Mouse (Mus musculus) fibroblast of lung, adult 2 months (primary cell): ENCODE measurements around the gene Bag1.

ENCODE experiments used
- DNase-seq: peaks from one replicate; pipeline ENCODE4 v3.0.0-alpha.2; 2011; ENCODE audit warnings: low read depth

Gene Bag1

GRCm38 (mm10) chr4:40948160-40948708 lies at the start of gene Bag1, which contains the start of gene Chmp5:
Gene Bag1 (minus strand): TSS chr4:40948294.
Gene Chmp5 (plus strand): TSS chr4:40948407.
- peak; percentile 97 for DNase-seq

DNA sequence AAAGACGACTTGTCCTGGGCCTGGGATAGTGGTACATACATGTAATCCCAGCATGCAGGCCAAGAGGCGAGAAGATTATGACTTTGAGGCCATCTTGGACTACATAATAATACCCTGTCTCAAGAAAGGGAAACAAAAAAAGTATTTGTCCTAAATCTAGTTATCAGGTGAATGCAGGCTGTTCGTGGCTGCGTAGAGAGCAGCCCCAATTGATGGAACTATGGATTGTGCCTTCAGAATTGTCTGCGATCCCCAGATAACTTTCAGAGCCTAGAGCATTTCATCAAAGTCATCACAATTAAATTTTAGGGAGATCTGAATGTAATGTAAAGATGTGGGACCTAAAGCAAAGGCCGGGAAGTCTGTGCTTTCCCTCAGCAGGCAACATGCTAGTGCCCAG lies 48.2 kb upstream of the Bag1 start:
- no peak for DNase-seq

- no peak for DNase-seq
Observed at GRCm38 (mm10) chr4:40989633-40990032, 41.5 kb upstream of the Bag1 start.

- DNase-seq: no peak
Observed at GRCm38 (mm10) chr4:40983686-40984085, 35.6 kb upstream of the Bag1 start.

DNA sequence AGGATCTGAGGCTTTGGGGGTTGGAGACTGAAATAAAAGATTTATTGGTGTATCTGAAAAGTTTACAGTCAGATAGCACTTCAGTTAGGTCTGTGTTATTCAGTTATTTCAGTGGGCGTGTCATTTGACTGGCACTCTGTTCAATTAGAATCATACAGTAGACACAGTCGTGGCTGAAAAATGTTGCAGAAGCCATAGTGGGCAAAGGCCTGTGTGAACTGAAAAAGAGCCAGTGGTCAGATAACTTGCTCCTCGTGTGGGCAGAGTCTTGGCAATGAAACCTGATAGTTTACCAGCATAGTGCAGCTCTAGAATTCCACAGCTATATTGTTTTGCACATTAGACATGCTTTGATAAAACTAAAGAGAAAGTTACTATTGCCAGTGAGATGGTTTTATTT lies 34.4 kb upstream of the Bag1 start:
- DNase-seq: no peak

- DNase-seq: no peak
Observed at GRCm38 (mm10) chr4:40979430-40979829, 31.3 kb upstream of the Bag1 start.

DNA sequence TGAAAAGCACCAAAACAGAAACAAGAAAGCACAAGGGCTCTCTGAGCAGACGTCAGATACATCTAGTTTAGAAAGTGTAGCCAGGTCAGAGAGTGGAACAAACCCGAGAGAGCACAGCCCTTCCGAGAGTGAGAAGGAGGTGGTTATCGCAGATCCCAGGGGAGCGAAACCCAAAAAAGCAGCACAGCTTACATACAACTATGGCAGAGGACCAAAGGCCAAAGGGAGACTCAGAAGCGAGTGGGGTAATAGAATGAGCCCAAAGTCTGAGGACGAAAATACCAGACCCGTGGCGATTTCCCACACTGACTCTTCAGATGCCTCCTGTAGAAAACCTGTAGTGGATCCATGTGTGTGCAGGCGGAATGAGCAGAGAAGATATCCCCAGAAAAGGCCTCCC lies 28.6 kb upstream of the Bag1 start:
- DNase-seq: no peak

- DNase-seq: no peak
Observed at GRCm38 (mm10) chr4:40975678-40976077, 27.6 kb upstream of the Bag1 start.

GRCm38 (mm10) chr4:40974011-40974410 lies 25.9 kb upstream of the Bag1 start:
- no peak for DNase-seq

DNA sequence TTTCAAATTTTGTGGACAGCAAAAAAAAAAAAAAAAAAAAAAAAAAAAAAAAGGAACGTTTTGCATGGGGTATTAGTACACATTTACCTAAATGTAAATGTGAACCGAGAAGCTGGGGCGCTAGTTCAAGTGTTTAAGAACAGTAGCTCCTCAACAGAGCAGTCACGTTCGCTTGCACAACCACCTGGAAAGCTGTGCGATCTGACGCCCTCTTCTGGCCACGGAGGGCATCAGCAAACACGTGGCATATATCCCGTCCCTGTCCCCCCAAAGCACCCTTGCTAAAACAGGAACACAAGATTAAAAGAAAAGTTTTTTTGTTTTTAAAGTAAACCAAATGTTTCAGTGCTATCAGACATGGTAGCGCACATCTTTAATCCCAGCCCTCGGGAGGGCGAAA lies 23.6 kb upstream of the Bag1 start:
- DNase-seq: no peak

GRCm38 (mm10) chr4:40970842-40971701 lies 23.0 kb upstream of the Bag1 start, which contains the start of gene Nfx1:
Gene Nfx1 (plus strand): TSS chr4:40970906.
- peak; percentile 74 for DNase-seq

- DNase-seq: no peak
Observed at GRCm38 (mm10) chr4:40970592-40970841, 22.4 kb upstream of the Bag1 start.

GRCm38 (mm10) chr4:40969781-40970591 lies 21.9 kb upstream of the Bag1 start:
- DNase-seq: no peak

GRCm38 (mm10) chr4:40969161-40969560 lies 21.1 kb upstream of the Bag1 start:
- no peak for DNase-seq

- no peak for DNase-seq
Observed at GRCm38 (mm10) chr4:40963536-40963935, 15.4 kb upstream of the Bag1 start.

DNA sequence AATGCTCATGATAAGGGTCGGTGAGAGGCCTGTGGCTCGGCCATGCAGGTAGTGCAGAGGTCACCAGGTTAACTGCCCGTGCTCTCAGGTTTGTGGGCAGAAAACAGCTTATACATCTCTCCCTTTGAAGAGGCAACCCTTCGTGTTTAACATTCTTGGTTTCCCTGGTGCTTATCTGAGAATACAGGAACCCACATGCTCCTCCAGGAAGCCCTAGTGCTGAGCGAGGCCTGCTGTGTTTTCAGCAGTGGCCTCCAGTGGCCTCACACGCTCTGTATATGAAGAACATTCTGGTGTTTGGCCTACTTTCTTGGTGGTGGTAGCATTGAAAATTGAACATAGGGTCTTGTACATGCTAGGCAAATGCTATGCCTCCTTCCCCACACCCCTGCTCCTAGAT lies 7.8 kb upstream of the Bag1 start:
- DNase-seq: no peak

DNA sequence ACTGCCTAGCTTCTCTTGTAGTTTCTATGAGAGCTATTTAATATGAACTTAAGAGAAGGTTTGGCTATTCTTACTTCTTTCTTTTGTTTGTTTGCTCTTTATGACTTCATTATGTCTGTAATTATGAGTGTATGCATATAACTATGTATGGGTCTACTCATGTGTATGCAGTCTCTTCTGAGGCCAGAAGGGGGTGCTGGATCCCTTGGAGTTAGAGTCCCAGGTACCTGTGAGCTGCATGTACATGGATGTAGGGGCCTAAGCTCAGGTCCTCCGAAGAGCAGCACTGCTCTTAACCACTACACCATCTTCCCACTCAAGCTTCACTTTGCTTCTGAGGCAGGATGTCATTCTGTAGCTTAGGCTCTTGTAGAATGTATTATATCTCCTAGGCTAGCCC lies 5.4 kb upstream of the Bag1 start:
- no peak for DNase-seq

DNA sequence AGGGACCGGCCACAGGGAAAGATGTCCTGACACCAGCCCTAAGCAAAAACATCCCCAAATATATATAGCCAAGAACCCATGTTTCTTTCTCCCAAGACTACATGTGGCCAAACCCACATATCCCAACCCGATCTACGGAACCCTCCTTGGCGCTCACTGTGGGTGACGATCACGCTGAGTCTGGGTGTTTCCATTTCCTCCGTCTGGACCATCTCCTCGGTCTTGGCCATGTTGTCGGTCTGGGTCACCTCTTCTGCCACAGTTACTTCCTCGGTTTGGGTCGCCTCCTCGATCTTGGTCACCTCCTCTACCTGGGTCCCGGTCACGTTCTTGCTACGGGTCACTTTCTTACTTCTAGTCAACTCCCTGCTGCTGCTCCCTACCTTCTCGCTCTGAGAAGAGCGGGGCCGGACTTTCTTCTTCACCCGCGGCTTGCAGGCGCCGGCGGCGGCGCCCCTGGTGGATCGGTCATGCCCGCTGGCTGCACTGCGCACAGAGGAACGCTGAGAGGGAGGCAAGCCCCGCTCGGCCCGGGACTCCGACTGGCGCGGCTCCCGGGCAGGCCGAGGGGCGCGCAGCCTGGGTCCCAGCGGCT lies 432 bp downstream of the Bag1 start:
- no peak for DNase-seq

- no peak for DNase-seq
Observed at GRCm38 (mm10) chr4:40946516-40947121, 1.5 kb downstream of the Bag1 start.

DNA sequence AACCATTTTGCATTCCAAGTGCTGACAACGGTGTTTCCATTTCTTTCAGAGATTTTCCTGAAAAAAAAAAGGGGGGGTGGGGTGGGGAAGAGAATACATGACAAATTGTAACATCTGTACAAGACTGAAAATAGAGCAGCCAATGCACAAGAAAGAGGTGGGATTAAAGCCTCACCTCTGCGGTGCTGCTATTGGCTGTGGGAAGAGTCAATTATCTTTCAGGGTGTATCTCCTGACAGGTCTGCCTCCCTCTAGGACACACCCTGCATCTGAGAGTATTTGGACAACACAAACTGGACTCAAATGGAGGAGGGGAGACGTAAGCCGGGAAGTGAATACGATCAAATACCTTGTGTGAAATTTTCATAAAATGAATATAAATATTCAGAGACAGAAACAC lies 4.4 kb downstream of the Bag1 start:
- DNase-seq: no peak

DNA sequence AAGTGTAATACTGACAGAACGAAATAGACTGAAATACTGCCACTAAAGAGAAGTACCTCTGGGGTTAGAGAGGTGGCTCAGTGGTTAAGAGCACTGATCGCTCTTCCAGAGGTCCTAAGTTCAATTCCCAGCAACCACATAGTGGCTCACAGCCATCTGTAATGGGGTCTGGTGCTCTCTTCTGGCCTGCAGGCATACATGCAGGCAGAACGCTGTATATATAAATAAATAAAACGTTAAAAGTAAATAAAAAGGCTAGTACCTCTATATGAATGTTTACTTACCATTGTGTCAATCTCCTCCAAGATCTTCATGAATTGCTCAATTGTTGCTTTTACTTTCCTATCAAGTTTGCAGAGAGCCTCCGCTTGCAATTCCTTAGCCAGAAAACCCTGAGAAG lies 9.3 kb downstream of the Bag1 start:
- DNase-seq: no peak

DNA sequence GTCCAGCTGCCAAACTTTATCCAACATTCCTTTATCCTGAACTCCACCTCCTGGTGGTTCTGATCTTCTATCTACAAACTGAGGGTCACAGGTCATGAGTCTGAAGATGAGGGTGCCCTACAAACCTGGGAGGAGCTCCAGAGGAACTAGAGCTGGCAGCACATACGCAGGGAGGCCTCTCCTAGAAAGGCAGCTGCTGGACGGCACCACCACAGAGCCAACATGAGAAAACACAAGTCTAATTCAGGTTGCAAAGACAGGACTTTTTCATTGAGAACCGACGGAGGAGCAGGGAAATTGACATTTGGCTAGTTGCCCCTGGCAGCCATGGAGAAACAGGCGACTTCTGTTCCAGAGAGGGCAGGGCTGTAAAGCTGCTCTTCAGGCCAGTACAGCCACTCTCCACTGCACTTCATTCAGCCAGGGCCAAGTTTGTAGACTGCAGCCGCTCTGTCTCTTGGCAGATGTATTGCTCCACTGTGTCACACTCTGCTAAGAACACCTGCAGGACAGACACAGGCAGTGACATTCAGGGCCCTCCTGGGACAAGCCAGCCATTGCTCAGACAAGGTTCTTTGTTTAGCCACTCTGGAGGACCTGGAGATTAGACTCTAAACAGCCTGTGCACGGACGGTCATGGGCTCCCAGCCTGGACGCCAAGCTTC lies 11.8 kb downstream of the Bag1 start:
- no peak for DNase-seq
